Mouse (Mus musculus) thymus, adult 2 months (tissue): Measurements from ENCODE around the gene Nexn. TPM values are rescaled to one million over a fixed set of nuclear protein-coding genes. Genes with fewer than 3 reads are reported as not detected.
"Not testable (repeated sequence)": the region's sequence is repeated elsewhere in the genome, so short reads cannot be mapped to it uniquely, and the experiment has no call there.

Experiments used
- DNase-seq: peaks from one replicate; pipeline ENCODE4 v3.0.0; 2021
- H3K27ac ChIP-seq: fragments of 200-500 bp; 2 replicates; pipeline ENCODE4 v1.5.1; 2012; ENCODE audit warnings: low read length, control low read depth; ENCODE audit not compliant: control insufficient read depth, insufficient read depth
- H3K27me3 ChIP-seq: fragments of 200-500 bp; 2 replicates; pipeline ENCODE4 v1.6.1; 2012; ENCODE audit warnings: mild to moderate bottlenecking, low read length, moderate library complexity, mixed read lengths; ENCODE audit not compliant: control insufficient read depth, insufficient read depth
- H3K36me3 ChIP-seq: fragments of 200-500 bp; 2 replicates; pipeline ENCODE4 v1.6.1; 2012; ENCODE audit warnings: mild to moderate bottlenecking, low read length, moderate library complexity; ENCODE audit not compliant: control insufficient read depth, insufficient read depth
- H3K4me1 ChIP-seq: fragments of 200-500 bp; replicated peaks from 2 replicates; pipeline ENCODE4 v1.6.1; 2012; ENCODE audit warnings: low read length; ENCODE audit not compliant: control insufficient read depth, insufficient read depth
- H3K4me3 ChIP-seq: fragments of 200-500 bp; 2 replicates; pipeline ENCODE4 v1.5.1; 2012; ENCODE audit warnings: mild to moderate bottlenecking, low read length, control low read depth, moderate library complexity; ENCODE audit not compliant: control insufficient read depth, insufficient read depth
- CTCF ChIP-seq: fragments of 200-500 bp; IDR thresholded peaks from 2 replicates; pipeline ENCODE4 v1.5.1; 2012; ENCODE audit warnings: mild to moderate bottlenecking, control low read depth, low read length, moderate library complexity, borderline replicate concordance; ENCODE audit not compliant: control insufficient read depth, poor library complexity, insufficient read depth; ENCODE audit errors: extremely low read depth
- POLR2A ChIP-seq: fragments of 200-500 bp; IDR thresholded peaks from 2 replicates; pipeline ENCODE4 v1.6.1; 2012; ENCODE audit warnings: mild to moderate bottlenecking, low read length, control low read depth, moderate library complexity; ENCODE audit not compliant: control insufficient read depth, poor library complexity, insufficient read depth; ENCODE audit errors: extremely low read depth
- WGBS: fragments of 180-500 bp; shearing (Covaris S2); methylation state at CpG from one replicate; pipeline ENCODE4 v1.1.7; 2018; 5-methylcytosine and 5-hydroxymethylcytosine counted together
- polyA plus RNA-seq: library from polyadenylated mRNA; depleted of rRNA; stranded (reverse); fragments of >200 nt; gene quantifications from 2 replicates; pipeline ENCODE4 v1.2.3, GENCODE M21; 2012

Nexn gene
- polyA plus RNA-seq, 1 experiment = 0.31 TPM

DNA sequence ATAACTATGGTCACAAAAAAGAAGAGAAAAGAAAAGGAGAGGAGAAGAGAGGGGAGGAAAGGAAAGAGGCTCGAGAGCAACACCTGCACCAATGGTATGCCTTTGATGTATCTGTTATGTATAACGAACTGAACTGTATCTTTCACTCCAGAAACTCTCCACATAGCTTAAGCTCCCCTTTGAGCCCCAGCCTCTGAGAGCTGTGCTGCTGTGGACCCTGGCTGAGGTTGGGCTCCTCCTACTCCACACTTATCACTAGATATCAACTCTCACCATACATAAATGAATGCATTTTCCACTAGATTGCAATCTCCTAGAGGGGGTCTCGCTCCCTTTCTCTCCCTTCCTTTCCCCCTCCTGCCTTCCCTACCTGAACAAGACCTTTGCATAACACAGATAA is 62.2 kb downstream of the Nexn start:
- peak overlapping the region; percentile 96 for H3K27ac ChIP-seq
- H3K4me1 ChIP-seq = peaks cover 9% of the 10 kb centered on the region
- no peak overlapping the region for H3K4me3 ChIP-seq
- H3K36me3 ChIP-seq = no peaks in the 10 kb centered on the region
- peak; percentile 62 for DNase-seq
- WGBS = 13% methylated on average over 3 of the region's 3 CpGs
- TF ChIP-seq CTCF = no peak
- TF ChIP-seq POLR2A = no peak
- no peaks in the 10 kb centered on the region for H3K27me3 ChIP-seq

GRCm38 (mm10) chr3:152203411-152203810 is 62.7 kb downstream of the Nexn start:
- Histone ChIP-seq H3K4me1 (peaks cover 9% of the 10 kb centered on the region), H3K36me3 (no peaks in the 10 kb centered on the region), H3K4me3 (no peak overlapping the region), H3K27me3 (no peaks in the 10 kb centered on the region), H3K27ac (peak overlapping the region; percentile 96)
- TF ChIP-seq CTCF = no peak
- TF ChIP-seq POLR2A = no peak
- DNase-seq = peak; percentile 34
- WGBS = 56% methylated on average over 6 of the region's 6 CpGs

- no peak for DNase-seq
- Histone ChIP-seq H3K4me3 (no peak overlapping the region), H3K36me3 (no peaks in the 10 kb centered on the region), H3K4me1 (peaks cover 9% of the 10 kb centered on the region), H3K27me3 (no peaks in the 10 kb centered on the region), H3K27ac (no peak overlapping the region; the same call in 1 of the 2 replicates)
- TF ChIP-seq CTCF = no peak
- TF ChIP-seq POLR2A = no peak
Observed at GRCm38 (mm10) chr3:152202942-152203341, 63.2 kb downstream of the Nexn start.

DNA sequence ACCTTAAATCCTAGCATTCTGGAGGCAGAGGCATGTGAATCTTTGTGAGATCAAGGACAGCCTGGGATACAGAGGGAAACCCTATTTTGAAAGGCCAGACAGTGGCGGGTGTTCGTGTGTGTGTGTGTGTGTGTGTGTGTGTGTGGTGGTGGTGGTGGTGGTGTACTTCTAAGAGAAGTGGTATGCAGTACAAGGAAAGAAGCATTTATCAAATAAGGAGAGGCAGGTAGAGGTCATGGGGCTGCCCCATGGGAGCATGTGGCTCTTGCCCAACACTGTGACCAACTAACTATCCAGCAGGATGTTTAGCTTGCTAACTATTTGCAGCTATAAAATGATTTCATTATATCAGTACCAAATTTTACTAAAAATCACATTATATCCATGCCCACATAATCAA is 64.5 kb downstream of the Nexn start:
- H3K27ac ChIP-seq = no peak overlapping the region
- H3K27me3 ChIP-seq = no peaks in the 10 kb centered on the region
- no peak overlapping the region for H3K4me3 ChIP-seq
- whole genome bisulfite sequencing = 68% methylated on average over 2 of the region's 2 CpGs
- H3K4me1 ChIP-seq = peaks cover 9% of the 10 kb centered on the region
- DNase-seq = no peak
- TF ChIP-seq CTCF (no peak), POLR2A (no peak)
- H3K36me3 ChIP-seq = no peaks in the 10 kb centered on the region

- TF ChIP-seq POLR2A (no peak), CTCF (no peak)
- peaks cover 9% of the 10 kb centered on the region for H3K4me1 ChIP-seq
- no peak overlapping the region for H3K4me3 ChIP-seq
- H3K36me3 ChIP-seq = no peaks in the 10 kb centered on the region
- H3K27me3 ChIP-seq = no peaks in the 10 kb centered on the region
- H3K27ac ChIP-seq = no peak overlapping the region
- DNase-seq = no peak
- 91% methylated on average over 3 of the region's 3 CpGs for whole genome bisulfite sequencing
Observed at GRCm38 (mm10) chr3:152201181-152201580, 65.0 kb downstream of the Nexn start.

GRCm38 (mm10) chr3:152199125-152199524 is 67.0 kb downstream of the Nexn start:
- no peak for DNase-seq
- Histone ChIP-seq H3K36me3 (no peaks in the 10 kb centered on the region), H3K27me3 (no peaks in the 10 kb centered on the region), H3K4me1 (peaks cover 8% of the 10 kb centered on the region), H3K4me3 (no peak overlapping the region), H3K27ac (no peak overlapping the region)
- WGBS = 84% methylated on average over 3 of the region's 3 CpGs
- TF ChIP-seq POLR2A = no peak
- TF ChIP-seq CTCF = no peak

DNA sequence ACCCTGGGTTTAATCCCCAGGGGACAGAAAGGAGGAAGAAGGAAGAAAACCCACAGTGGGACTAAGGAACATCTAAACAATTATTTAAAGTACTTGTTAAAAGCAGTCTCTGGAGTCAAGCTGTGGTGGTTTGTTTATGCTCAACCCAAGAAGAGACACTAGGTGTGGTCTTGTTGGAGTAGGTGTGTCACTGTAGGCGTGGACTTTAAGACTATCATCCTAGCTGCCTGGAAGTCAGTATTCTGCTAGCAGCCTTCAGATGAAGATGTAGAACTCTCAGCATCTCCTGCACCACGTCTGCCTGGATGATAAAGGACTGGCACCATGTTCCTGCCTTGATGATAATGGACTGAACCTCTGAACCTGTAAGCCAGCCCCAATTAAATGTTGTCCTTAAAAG is 68.9 kb downstream of the Nexn start:
- not testable (repeated sequence) for H3K27me3 ChIP-seq, H3K4me1 ChIP-seq, DNase-seq, H3K4me3 ChIP-seq, H3K27ac ChIP-seq, H3K36me3 ChIP-seq
- 79% methylated on average over 2 of the region's 2 CpGs for WGBS
